Mouse (Mus musculus) hindbrain, postnatal 0 days (tissue): ENCODE results near the gene Tenm2. TPM values are rescaled to one million over a fixed set of nuclear protein-coding genes. Genes with fewer than 3 reads are reported as not detected.

Experiments used
- ATAC-seq: fragments of 200-750 bp; cut with Nextera tagmentation; 2 replicates; pipeline ENCODE4 v1.8.0; 2017; ENCODE audit warnings: mild to moderate bottlenecking, moderate TSS enrichment, moderate library complexity
- DNase-seq: peaks from one replicate; pipeline ENCODE4 v3.0.0-alpha.2; 2015; ENCODE audit warnings: low spot score
- H3K27ac ChIP-seq: fragments of 300-500 bp; sonication (generic); 2 replicates; pipeline ENCODE4 v1.5.1; 2014; ENCODE audit warnings: mild to moderate bottlenecking
- H3K27me3 ChIP-seq: fragments of 300-500 bp; sonication (generic); 2 replicates; pipeline ENCODE4 v1.6.1; 2014; ENCODE audit warnings: low read length, mixed read lengths; ENCODE audit not compliant: insufficient read depth
- H3K36me3 ChIP-seq: fragments of 300-500 bp; sonication (generic); 2 replicates; pipeline ENCODE4 v1.6.1; 2014; ENCODE audit warnings: low read length, mixed read lengths; ENCODE audit not compliant: insufficient read depth
- H3K4me1 ChIP-seq: fragments of 300-500 bp; sonication (generic); 2 replicates; pipeline ENCODE4 v1.6.1; 2014; ENCODE audit warnings: antibody characterized with exemption, low read length, mixed read lengths; ENCODE audit not compliant: insufficient read depth
- H3K4me2 ChIP-seq: fragments of 300-500 bp; sonication (generic); 2 replicates; pipeline ENCODE4 v1.6.1; 2014; ENCODE audit warnings: low read depth, mild to moderate bottlenecking, low read length, moderate library complexity, mixed read lengths
- H3K4me3 ChIP-seq: fragments of 300-500 bp; sonication (generic); 2 replicates; pipeline ENCODE4 v1.5.1; 2014; ENCODE audit warnings: low read length
- H3K9ac ChIP-seq: fragments of 300-500 bp; sonication (generic); replicated peaks from 2 replicates; pipeline ENCODE4 v1.6.1; 2014; ENCODE audit warnings: mild to moderate bottlenecking, low read length, moderate library complexity, mixed read lengths
- H3K9me3 ChIP-seq: fragments of 300-500 bp; sonication (generic); 2 replicates; pipeline ENCODE4 v1.6.1; 2016; ENCODE audit warnings: low read length, mixed read lengths
- CTCF ChIP-seq: IDR thresholded peaks from 2 replicates; pipeline ENCODE4 v1.5.1; 2016; ENCODE audit warnings: antibody characterized with exemption, control low read depth, low read depth
- WGBS: fragments of 180-500 bp; shearing (Covaris S2); extraction: QIAGEN DNeasy Blood & Tissue Kit; methylation state at CpG from one replicate; pipeline ENCODE4 v1.1.7; 2014; 5-methylcytosine and 5-hydroxymethylcytosine counted together
- polyA plus RNA-seq: library from polyadenylated mRNA; unstranded; fragments of >200 nt; fragmentation: Nextera tagmentation; extraction: Ambion mirVana; gene quantifications from 2 replicates; pipeline ENCODE4 v1.2.1, GENCODE M21; 2015
- total RNA-seq: library from RNA; depleted of rRNA; stranded (reverse); fragments of >200 nt; gene quantifications from 2 replicates; pipeline ENCODE4 v1.2.3, GENCODE M21; 2014

Gene Tenm2
- total and polyA plus RNA-seq, 2 experiments from 2014 or later, result 30.1 to 78.0 TPM

DNA sequence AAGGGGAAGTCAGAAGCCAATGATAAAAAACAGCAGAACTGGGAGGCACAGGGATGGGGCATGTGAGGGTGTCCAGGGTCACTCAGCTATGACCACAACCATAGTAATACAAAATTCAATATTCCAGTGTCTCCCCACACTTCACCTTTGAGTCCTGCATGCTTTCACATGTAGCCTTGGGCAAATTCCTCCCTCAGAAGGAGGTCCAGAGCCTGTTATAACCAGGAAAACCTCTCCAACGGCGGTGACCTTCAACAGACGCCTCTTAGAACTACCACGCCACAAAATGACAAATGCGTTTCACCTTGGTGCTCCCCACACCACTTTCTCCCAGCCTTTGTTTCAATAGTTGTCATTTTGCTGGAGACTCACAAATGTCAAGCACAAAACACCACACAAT lies 851.1 kb downstream of the Tenm2 start:
- ATAC-seq, result no peak
- 87% methylated on average over 5 of the region's 5 CpGs for WGBS

DNA sequence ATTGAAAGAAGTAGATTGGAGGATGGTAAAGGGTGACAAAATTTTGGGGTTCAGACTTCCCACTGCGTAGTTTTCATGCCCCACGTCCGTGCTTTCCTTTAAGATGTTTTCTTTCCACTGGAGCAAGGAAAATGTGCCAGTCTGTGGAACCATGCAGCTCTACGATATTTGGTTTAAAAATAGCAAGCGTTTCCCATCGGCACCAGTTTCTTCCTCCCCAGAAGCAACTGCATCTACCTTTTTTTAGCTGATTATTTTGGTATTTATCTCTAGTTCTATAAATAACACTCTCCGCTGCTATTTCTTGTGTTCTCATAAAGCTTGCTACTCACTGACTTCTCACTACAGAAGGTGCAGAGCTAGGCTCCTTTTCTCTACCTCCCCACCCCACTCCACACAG lies 864.0 kb downstream of the Tenm2 start:
- H3K4me3 ChIP-seq, result no peak overlapping the region
- H3K27ac ChIP-seq, result no peak overlapping the region
- 86% methylated on average over 7 of the region's 7 CpGs for WGBS
- no peak overlapping the region for H3K9ac ChIP-seq
- ATAC-seq, result no peak
- H3K4me2 ChIP-seq, result no peak overlapping the region
- no peak for TF ChIP-seq CTCF
- no peaks in the 10 kb centered on the region for H3K9me3 ChIP-seq
- H3K27me3 ChIP-seq, result no peaks in the 10 kb centered on the region
- no peaks in the 10 kb centered on the region for H3K4me1 ChIP-seq
- DNase-seq, result no peak
- no peaks in the 10 kb centered on the region for H3K36me3 ChIP-seq

More for the DNA sequence above, 851.1 kb downstream of the Tenm2 start:
- DNase-seq, result no peak
- Histone ChIP-seq H3K4me2 (no peak overlapping the region), H3K9ac (no peak overlapping the region), H3K27ac (no peak overlapping the region), H3K9me3 (no peaks in the 10 kb centered on the region), H3K4me3 (no peak overlapping the region), H3K27me3 (no peaks in the 10 kb centered on the region), H3K36me3 (no peaks in the 10 kb centered on the region), H3K4me1 (no peaks in the 10 kb centered on the region)
- TF ChIP-seq CTCF, result no peak

DNA sequence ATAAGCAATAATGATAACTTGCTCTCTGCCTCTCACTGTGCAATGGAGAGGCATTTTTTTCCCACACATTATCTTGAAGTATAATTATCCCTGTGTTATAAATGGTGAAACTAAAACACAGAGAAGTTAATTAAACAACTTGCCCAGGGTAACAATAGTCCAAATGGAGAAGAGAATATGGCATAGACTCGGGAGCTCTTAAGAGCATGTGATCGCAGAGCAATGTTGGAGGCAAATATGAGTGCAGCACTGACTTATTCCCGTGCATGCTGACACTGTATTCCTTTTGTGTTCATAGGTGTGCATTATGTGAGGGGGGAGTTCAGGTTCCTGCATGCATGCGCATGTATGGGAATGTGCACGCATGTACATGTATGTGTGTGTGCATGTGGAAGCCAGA lies 870.7 kb downstream of the Tenm2 start:
- H3K27ac ChIP-seq, result no peak overlapping the region
- ATAC-seq, result no peak

DNA sequence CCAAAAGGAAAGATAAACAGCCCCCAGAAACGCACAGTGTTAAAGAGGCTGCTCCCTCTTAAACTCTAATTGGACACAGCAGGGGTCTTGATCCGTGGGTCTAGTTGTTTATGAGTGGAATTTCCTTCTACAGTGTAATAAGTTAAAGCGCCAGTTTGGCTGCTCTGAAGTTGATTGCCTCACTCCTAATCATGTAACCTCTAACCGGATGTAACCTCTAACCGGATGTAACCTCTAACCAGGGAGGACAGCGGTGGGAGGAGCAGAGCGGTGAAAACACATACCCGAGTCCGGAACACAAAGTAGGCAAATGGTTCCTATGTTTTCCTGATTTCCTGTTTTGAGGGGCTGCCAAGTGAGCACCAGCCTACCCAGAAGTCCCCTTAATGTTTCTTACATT lies 871.3 kb downstream of the Tenm2 start:
- no peak for DNase-seq
- Histone ChIP-seq H3K4me1 (no peaks in the 10 kb centered on the region), H3K27ac (no peak overlapping the region), H3K9me3 (no peaks in the 10 kb centered on the region), H3K36me3 (no peaks in the 10 kb centered on the region), H3K4me3 (no peak overlapping the region), H3K27me3 (no peaks in the 10 kb centered on the region), H3K9ac (no peak overlapping the region), H3K4me2 (no peak overlapping the region)
- WGBS, result 68% methylated on average over 9 of the region's 9 CpGs
- no peak for ATAC-seq
- TF ChIP-seq CTCF, result no peak

More for the DNA sequence above, 870.7 kb downstream of the Tenm2 start:
- Histone ChIP-seq H3K9ac (no peak overlapping the region), H3K4me3 (no peak overlapping the region), H3K27me3 (no peaks in the 10 kb centered on the region), H3K4me1 (no peaks in the 10 kb centered on the region), H3K4me2 (no peak overlapping the region), H3K9me3 (no peaks in the 10 kb centered on the region), H3K36me3 (no peaks in the 10 kb centered on the region)
- WGBS, result 92% methylated on average over 5 of the region's 5 CpGs
- DNase-seq, result no peak
- no peak for TF ChIP-seq CTCF

DNA sequence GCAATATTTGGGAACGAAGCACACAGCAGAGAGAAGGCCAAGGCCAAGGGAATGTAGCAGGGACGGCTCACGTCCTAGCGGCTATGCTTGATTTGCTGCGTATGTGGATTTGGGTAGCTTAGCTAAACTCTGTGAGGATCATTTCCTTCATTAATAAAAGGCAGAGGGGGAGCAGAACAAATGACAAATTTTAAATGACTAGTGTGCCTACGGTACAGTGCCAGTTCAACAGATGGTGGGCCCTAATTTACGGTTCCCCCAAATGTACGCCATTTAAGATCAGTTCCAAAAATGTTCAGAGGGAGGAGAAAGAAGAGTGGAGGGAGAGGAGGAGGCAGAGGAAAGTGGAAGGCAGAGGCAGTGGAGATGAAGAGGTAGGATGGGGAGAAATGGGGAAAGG lies 873.2 kb downstream of the Tenm2 start:
- no peaks in the 10 kb centered on the region for H3K9me3 ChIP-seq
- no peak for TF ChIP-seq CTCF
- no peaks in the 10 kb centered on the region for H3K36me3 ChIP-seq
- DNase-seq (no peak), ATAC-seq (no peak)
- no peaks in the 10 kb centered on the region for H3K27me3 ChIP-seq
- no peaks in the 10 kb centered on the region for H3K4me1 ChIP-seq
- no peak overlapping the region for H3K4me3 ChIP-seq
- 61% methylated on average over 8 of the region's 8 CpGs for WGBS
- H3K9ac ChIP-seq, result no peak overlapping the region
- no peak overlapping the region for H3K4me2 ChIP-seq
- no peak overlapping the region for H3K27ac ChIP-seq

DNA sequence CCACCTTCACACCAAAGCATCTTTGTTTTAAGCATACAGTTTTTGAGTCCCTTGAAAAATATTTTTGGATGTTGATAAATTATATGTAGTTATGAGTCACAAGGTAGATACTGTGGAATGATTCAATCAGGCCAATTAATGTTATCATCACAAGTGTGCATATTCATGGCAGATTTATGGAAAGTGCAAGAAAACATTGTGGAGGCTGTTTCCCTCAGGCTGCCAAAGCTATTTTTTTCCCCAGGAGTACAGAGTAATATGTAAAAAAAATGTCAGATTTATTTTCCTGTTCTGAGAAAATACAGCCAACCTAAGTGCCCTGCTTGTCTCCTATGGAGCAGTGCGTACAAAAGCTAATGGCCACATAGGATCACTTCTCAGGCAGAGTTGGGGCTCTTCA lies 882.5 kb downstream of the Tenm2 start:
- no peak overlapping the region for H3K4me3 ChIP-seq
- no peak overlapping the region for H3K27ac ChIP-seq
- H3K4me2 ChIP-seq, result no peak overlapping the region
- DNase-seq, result no peak
- H3K36me3 ChIP-seq, result no peaks in the 10 kb centered on the region
- no peak overlapping the region for H3K9ac ChIP-seq
- ATAC-seq, result no peak
- TF ChIP-seq CTCF, result no peak
- WGBS, result 87% methylated on average over 1 of the region's 1 CpGs
- no peaks in the 10 kb centered on the region for H3K27me3 ChIP-seq
- H3K9me3 ChIP-seq, result no peaks in the 10 kb centered on the region
- H3K4me1 ChIP-seq, result no peaks in the 10 kb centered on the region

DNA sequence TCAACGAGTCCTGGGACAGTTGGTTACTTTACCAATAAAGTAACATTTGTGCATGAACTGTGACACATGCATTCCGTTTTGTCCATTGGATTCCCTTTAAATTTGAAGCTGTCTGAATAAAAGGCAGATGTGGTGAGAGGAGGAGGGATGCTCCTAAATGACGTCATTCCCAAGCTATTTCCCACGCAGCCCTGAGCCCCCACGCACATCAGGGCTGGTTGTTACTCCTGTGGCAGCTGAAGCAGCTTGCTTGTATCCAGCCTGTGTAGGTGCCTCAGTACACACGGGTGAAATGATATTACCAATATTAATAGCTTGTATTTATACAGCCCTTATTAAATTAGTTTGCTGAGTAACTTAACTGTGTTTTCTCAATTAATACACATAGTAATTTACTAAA lies 884.0 kb downstream of the Tenm2 start:
- H3K4me1 ChIP-seq, result no peaks in the 10 kb centered on the region
- no peak overlapping the region for H3K4me2 ChIP-seq
- no peak for TF ChIP-seq CTCF
- ATAC-seq, result no peak
- H3K9me3 ChIP-seq, result no peaks in the 10 kb centered on the region
- H3K36me3 ChIP-seq, result no peaks in the 10 kb centered on the region
- no peak overlapping the region for H3K9ac ChIP-seq
- no peak overlapping the region for H3K4me3 ChIP-seq
- no peak overlapping the region for H3K27ac ChIP-seq
- DNase-seq, result no peak
- H3K27me3 ChIP-seq, result no peaks in the 10 kb centered on the region
- WGBS, result 61% methylated on average over 6 of the region's 6 CpGs
